ENCODE assay signal across 8 mouse cellular contexts in the genomic region with DNA sequence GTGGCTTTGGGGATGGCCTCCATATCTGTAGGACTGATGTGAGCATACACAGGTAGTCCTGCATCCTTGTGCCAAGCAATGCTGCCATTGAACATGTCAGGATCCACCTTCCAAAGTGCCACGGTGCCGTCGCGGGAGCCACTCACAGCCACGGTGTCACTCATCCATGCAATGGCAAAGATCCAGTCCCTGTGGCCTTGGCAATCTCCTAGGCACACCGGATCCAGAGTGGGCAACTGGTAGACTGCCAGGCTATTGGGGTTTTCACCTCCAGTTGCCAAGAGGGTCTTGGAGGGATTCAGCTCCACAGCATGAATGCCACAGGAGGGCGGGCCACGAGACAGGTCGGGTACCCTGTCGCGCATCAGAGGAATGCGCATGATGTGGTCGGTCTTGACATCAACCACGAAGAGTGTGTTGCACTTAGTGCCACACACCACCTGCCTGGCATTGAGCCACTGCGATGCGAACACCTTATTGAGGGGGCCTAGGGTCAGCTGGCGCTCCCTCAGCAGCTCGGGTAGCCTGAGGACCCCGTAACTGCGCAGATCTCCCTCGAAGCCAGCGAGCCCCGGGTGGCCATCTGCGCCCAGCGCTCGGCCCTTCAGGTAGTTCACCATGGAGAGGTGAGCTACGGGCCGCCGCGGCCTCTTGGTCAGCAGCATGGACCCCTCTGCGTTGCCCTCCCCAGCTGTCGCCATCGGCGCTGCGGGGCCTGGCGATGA. TPM values are rescaled to one million over a fixed set of nuclear protein-coding genes. Genes with fewer than 3 reads are reported as not detected.
DNase-seq lines count a peak whose midpoint lies in the region; ATAC-seq and TF ChIP-seq lines count a peak whose summit lies in the region.

No protein-coding gene starts in this region.

- no peaks in the 10 kb centered on the region; the same call in 1 of the 2 replicates for H3K27me3 ChIP-seq in heart, embryonic 13.5 days (replicated peaks)
- H3K27me3 ChIP-seq in forebrain, embryonic 10.5 days (ENCODE audit: poor library complexity, severe bottlenecking) = peaks cover 8% of the 10 kb centered on the region; the same call in 1 of the 2 replicates
- H3K27me3 ChIP-seq in midbrain, postnatal 0 days (ENCODE audit: insufficient read depth, low read length) = no peaks in the 10 kb centered on the region

- DNase-seq in heart, adult 8-10 months (ENCODE audit: low spot score) = no peak
- peak; percentile 20 for DNase-seq in brain, embryonic 14.5 days (ENCODE audit: low read depth)
- DNase-seq in forebrain, embryonic 10.5 days (ENCODE audit: extremely low spot score, low spot score) = no peak
- DNase-seq in layer of hippocampus, postnatal 14 days (ENCODE audit: low spot score in 2 of 2) = peak; percentile 3 to 9
- DNase-seq in midbrain, postnatal 0 days (ENCODE audit: low spot score) = peak; percentile 0
- DNase-seq in spleen, postnatal 14 days (ENCODE audit: low spot score in 2 of 2) = no peak

- ATAC-seq in heart, embryonic 13.5 days (ENCODE audit: extremely low read depth, insufficient number of reproducible peaks, low FRiP score, low TSS enrichment) = no peak
- ATAC-seq in midbrain, postnatal 0 days (ENCODE audit: low FRiP score) = peak; percentile 78
- no peak for ATAC-seq in CD4-positive, CD25-positive, alpha-beta regulatory T cell, adult 4 months

- H3K36me3 ChIP-seq in heart, embryonic 13.5 days = no peaks in the 10 kb centered on the region
- H3K36me3 ChIP-seq in forebrain, embryonic 10.5 days (replicated peaks) = no peaks in the 10 kb centered on the region
- H3K36me3 ChIP-seq in midbrain, postnatal 0 days (ENCODE audit: insufficient read depth, low read length) = no peaks in the 10 kb centered on the region

- H3K9ac ChIP-seq in heart, embryonic 13.5 days = peak overlapping the region; percentile 81
- H3K9ac ChIP-seq in midbrain, postnatal 0 days (replicated peaks; ENCODE audit: low read length, poor library complexity, severe bottlenecking) = peak overlapping the region; percentile 70

- no peak for TF ChIP-seq CTCF in brain, embryonic 14.5 days (IDR thresholded peaks at IDR 0.05; ENCODE audit: borderline replicate concordance, extremely low read depth, insufficient read depth, insufficient read length)
- TF ChIP-seq CTCF in midbrain, postnatal 0 days (IDR thresholded peaks at IDR 0.05) = no peak

- TF ChIP-seq POLR2A in brain, embryonic 14.5 days (IDR thresholded peaks at IDR 0.05; ENCODE audit: borderline replicate concordance, extremely low read depth, insufficient read depth, insufficient read length, poor library complexity, severe bottlenecking) = no peak

- H3K27ac ChIP-seq in heart, embryonic 13.5 days (replicated peaks) = no peak overlapping the region
- H3K27ac ChIP-seq in forebrain, embryonic 10.5 days = peak overlapping the region; percentile 84
- H3K27ac ChIP-seq in midbrain, postnatal 0 days (ENCODE audit: low read depth, low read length) = peak overlapping the region; percentile 68

- no peaks in the 10 kb centered on the region for H3K9me3 ChIP-seq in heart, embryonic 13.5 days
- no peaks in the 10 kb centered on the region for H3K9me3 ChIP-seq in forebrain, embryonic 10.5 days
- H3K9me3 ChIP-seq in midbrain, postnatal 0 days (ENCODE audit: low read length) = no peaks in the 10 kb centered on the region

- H3K4me3 ChIP-seq in heart, embryonic 13.5 days = peak overlapping the region; percentile 59
- peak overlapping the region; percentile 58 for H3K4me3 ChIP-seq in forebrain, embryonic 10.5 days
- H3K4me3 ChIP-seq in midbrain, postnatal 0 days (ENCODE audit: low read depth, low read length) = peak overlapping the region; percentile 49

- no peaks in the 10 kb centered on the region for H3K4me1 ChIP-seq in heart, embryonic 13.5 days
- no peaks in the 10 kb centered on the region for H3K4me1 ChIP-seq in forebrain, embryonic 10.5 days
- no peaks in the 10 kb centered on the region for H3K4me1 ChIP-seq in midbrain, postnatal 0 days (ENCODE audit: insufficient read depth, low read length)

- WGBS in heart, embryonic 13.5 days = 26% methylated on average over 36 of the region's 36 CpGs
- 36% methylated on average over 36 of the region's 36 CpGs for WGBS in forebrain, embryonic 10.5 days
- WGBS in midbrain, postnatal 0 days = 41% methylated on average over 29 of the region's 36 CpGs

- H3K4me2 ChIP-seq in heart, embryonic 13.5 days = peak overlapping the region; percentile 77
- peak overlapping the region; percentile 72 for H3K4me2 ChIP-seq in midbrain, postnatal 0 days (ENCODE audit: low read depth, low read length, poor library complexity, severe bottlenecking)

RNA-seq across cellular contexts. Expression of a gene that starts 0.8 kb away (rescaled TPM):
- 6.1 and 7.7 TPM in 2 replicates for polyA plus RNA-seq in heart, embryonic 13.5 days (2015; fragmentation: Nextera tagmentation; extraction: Ambion mirVana)
- total RNA-seq in heart, adult 8-10 months (2022) = 1 to 10 TPM; 2.9 to 3.7 (median 3.1) TPM
- polyA plus RNA-seq in brain, embryonic 14.5 days (2012; rRNA removed) = 7.2 and 9.3 TPM in 2 replicates
- 6.6 and 6.7 TPM in 2 replicates for polyA plus RNA-seq in forebrain, embryonic 10.5 days (2016; fragmentation: Nextera tagmentation; extraction: Ambion mirVana)
- 10 to 100 TPM; 35.9 to 37.8 TPM for total RNA-seq in layer of hippocampus, postnatal 14 days (2021)
- 21.8 and 24.2 TPM in 2 replicates for total RNA-seq in midbrain, postnatal 0 days (2014; rRNA removed)
- 11.9 and 13.1 TPM in 2 replicates for polyA plus RNA-seq in midbrain, postnatal 0 days (2015; fragmentation: Nextera tagmentation; extraction: Ambion mirVana)
- polyA plus RNA-seq in CD4-positive, CD25-positive, alpha-beta regulatory T cell, adult 4 months (2017; shearing (Covaris generic)) = not detected

Comparison
In these comparisons a context has a peak if more than half of its experiments do, and no peak if none do; other contexts are left out.
1. DNase-seq: peak in brain, embryonic 14.5 days (single experiment), layer of hippocampus, postnatal 14 days (2 of 2) and midbrain, postnatal 0 days (single experiment); none in heart, adult 8-10 months (single experiment), forebrain, embryonic 10.5 days (single experiment) and spleen, postnatal 14 days (0 of 2).
2. Peak in every context shown above with its lines, with median percentiles within 50 percentile points of each other: H3K4me3 ChIP-seq.